Mouse (Mus musculus): ENCODE results near the gene Rabl6.

- TF ChIP-seq FLI1 (IDR thresholded peaks at IDR 0.05; ENCODE audit: low read length) (no peak), GATA1 (IDR thresholded peaks at IDR 0.05; ENCODE audit: borderline replicate concordance, low read length) (no peak)
Measured at GRCm38 (mm10) chr2:25581294-25581864, 26.9 kb downstream of the Rabl6 start, which contains the start of gene Ajm1.

Measured in megakaryocyte, embryonic 14.5 days (primary cell).